Mouse (Mus musculus): ENCODE results near the gene Ctrc. TPM values are rescaled to one million over a fixed set of nuclear protein-coding genes. Genes with fewer than 3 reads are reported as not detected.

The Ctrc gene
- polyA plus RNA-seq, 1 experiment, result not detected

DNA sequence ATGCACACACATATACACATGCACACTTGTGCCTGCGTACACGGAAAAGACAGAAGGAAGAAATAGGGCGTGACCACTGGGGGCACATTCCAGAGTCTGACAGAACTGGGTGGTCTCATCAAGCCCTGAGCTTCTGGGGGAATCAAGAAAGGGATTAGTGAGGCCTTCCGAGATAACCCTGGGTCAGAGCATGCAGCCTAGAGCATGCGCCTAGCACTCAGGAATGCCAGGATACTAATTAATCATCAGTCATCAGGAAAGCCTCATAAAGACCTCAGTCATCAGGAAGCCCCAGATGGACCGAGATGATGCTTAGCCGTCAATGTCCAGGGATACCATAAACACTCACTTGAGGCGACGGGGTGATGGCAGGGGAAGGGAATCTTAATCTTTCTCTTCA is 33.7 kb upstream of the Ctrc start:
- no peaks in the 10 kb centered on the region for H3K4me1 ChIP-seq (ENCODE audit: control insufficient read depth, insufficient read depth, low read length)
- WGBS, result 84% methylated on average over 9 of the region's 9 CpGs
- H3K4me3 ChIP-seq (replicated peaks; ENCODE audit: control insufficient read depth, low read depth, low read length), result no peak overlapping the region
- TF ChIP-seq CTCF (IDR thresholded peaks at IDR 0.05; ENCODE audit: control insufficient read depth, insufficient read depth, low read length) (no peak), POLR2A (IDR thresholded peaks at IDR 0.05; ENCODE audit: borderline replicate concordance, control insufficient read depth, low read depth, low read length) (no peak)
- no peak overlapping the region for H3K27ac ChIP-seq (ENCODE audit: control insufficient read depth, insufficient read depth, low read depth, low read length, poor library complexity)

DNA sequence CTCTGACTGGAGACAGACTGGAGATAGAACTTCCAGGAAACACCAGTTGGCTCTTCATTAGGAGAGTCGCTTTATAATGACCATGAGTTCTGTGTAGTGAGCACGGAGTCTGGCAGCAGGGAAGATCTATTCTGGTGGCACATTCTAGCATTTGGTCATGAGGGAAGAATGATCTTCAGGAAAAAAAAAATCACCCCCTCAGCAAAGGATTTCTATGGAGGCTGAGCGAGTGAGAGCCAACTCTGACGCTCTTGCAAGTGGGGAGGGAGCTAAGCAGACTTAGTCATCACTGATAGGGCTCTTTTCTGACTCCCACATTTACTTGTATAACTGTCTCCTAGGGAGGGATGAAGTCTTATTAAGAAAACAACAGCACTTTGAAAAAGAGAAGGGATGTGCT is 32.9 kb upstream of the Ctrc start:
- TF ChIP-seq CTCF (IDR thresholded peaks at IDR 0.05; ENCODE audit: control insufficient read depth, insufficient read depth, low read length) (no peak), POLR2A (IDR thresholded peaks at IDR 0.05; ENCODE audit: borderline replicate concordance, control insufficient read depth, low read depth, low read length) (no peak)
- no peaks in the 10 kb centered on the region for H3K4me1 ChIP-seq (ENCODE audit: control insufficient read depth, insufficient read depth, low read length)
- WGBS, result 64% methylated on average over 4 of the region's 4 CpGs
- no peak overlapping the region for H3K4me3 ChIP-seq (replicated peaks; ENCODE audit: control insufficient read depth, low read depth, low read length)
- no peak overlapping the region for H3K27ac ChIP-seq (ENCODE audit: control insufficient read depth, insufficient read depth, low read depth, low read length, poor library complexity)

DNA sequence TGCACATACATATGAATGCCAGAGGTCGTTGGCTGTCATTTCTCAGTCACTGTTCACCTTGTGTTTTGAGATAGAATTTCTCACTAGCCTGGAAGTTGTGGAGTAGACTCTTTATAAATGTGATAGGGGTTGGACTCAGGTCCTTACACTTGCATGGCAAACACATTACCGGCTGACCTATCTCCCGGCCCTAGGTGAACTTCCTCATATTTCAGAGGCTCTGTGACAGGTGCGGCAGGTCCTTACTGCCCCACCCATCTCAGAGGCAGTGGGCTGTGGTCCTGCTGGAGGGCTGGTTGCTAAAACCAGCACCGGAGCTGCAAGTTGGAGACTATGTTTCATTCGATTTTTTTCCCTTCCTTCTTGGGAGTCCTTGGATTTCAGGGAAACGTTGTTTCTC is 32.5 kb upstream of the Ctrc start:
- WGBS, result 30% methylated on average over 7 of the region's 7 CpGs
- TF ChIP-seq CTCF (IDR thresholded peaks at IDR 0.05; ENCODE audit: control insufficient read depth, insufficient read depth, low read length), result no peak
- H3K27ac ChIP-seq (ENCODE audit: control insufficient read depth, insufficient read depth, low read depth, low read length, poor library complexity), result no peak overlapping the region
- H3K4me3 ChIP-seq (replicated peaks; ENCODE audit: control insufficient read depth, low read depth, low read length), result no peak overlapping the region
- H3K4me1 ChIP-seq (ENCODE audit: control insufficient read depth, insufficient read depth, low read length), result no peaks in the 10 kb centered on the region; the same call in 1 of the 2 replicates

DNA sequence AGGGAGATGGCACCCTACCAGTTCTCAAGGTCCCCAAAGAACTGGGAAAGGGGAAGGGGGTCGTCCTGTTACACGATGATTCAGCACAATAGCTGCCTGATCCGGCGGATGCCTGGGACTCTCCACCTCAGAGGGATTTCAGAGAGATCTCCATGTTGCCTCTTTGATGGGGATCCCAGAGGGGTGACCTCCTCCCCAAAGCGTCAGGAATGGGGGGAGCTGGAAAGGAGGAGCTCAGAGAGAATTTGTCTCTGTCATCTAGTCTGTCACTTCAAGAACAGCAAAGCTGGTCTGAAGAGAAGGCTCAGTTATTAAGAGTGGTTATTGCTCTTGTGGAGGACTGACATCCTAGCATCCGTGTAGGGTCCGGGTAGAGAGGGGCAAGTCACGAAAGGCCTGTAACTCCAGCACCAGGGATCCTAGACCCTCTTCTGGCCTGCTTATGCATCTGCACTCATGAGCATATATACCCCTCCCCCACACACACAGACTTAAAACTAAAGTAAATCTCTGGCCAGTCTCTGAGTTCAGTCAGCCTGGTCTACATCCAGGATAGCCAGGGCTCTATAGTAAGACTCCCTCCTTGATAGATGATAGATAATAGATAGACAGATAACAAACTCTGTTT is 29.4 kb upstream of the Ctrc start:
- Histone ChIP-seq H3K4me3 (replicated peaks; ENCODE audit: control insufficient read depth, low read depth, low read length) (no peak overlapping the region), H3K4me1 (ENCODE audit: control insufficient read depth, insufficient read depth, low read length) (peaks cover 4% of the 10 kb centered on the region), H3K27ac (ENCODE audit: control insufficient read depth, insufficient read depth, low read depth, low read length, poor library complexity) (no peak overlapping the region)
- TF ChIP-seq CTCF (IDR thresholded peaks at IDR 0.05; ENCODE audit: control insufficient read depth, insufficient read depth, low read length), result no peak
- no peak for TF ChIP-seq POLR2A (IDR thresholded peaks at IDR 0.05; ENCODE audit: borderline replicate concordance, control insufficient read depth, low read depth, low read length)
- WGBS, result 23% methylated on average over 8 of the region's 8 CpGs

DNA sequence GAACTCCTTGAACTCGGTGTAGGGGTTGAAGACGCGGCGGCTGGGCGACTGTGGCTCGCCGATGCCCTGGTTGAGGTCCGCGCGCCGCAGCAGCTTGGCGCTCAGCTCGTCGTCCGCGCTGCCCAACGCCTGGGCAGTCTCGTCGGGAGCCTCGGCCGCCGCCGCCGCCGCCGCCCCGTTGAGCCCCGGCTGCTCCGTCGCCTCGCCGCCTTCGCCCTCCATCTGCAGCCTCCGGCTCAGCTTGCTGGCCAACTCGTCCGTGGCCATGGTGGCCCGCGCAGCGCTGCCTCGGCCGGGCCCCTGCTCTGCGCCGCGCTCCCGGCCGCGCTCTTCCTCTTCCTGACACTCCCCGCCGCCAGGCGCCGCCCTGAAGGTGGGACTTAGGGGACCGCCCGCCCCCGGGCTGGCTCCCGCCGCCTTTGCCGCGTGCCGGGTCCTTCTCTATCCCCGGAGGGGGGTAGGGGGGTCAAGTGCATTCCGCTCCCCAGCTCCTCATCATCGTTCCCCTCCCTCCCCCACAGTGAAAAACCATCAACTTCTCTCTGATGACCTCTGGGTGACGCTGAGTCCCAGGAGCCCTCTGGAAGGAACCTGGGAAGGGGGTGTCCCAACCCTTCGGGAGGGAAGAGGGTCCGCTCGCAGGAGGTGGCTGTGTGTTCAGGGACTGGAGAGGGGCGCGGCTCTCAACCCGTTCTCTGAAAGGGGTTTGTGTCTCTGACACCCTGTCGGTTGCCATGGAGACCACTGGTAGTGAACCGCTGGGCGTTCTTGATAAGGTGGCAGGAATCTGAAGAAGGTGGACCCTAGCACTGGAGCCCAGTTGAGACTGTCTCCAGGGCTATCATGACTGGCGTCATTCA is 28.7 kb upstream of the Ctrc start, which contains the start of gene Efhd2:
Efhd2 (minus strand) TSS at position 320 of the 860 bp plus-strand sequence.
- Histone ChIP-seq H3K4me1 (ENCODE audit: control insufficient read depth, insufficient read depth, low read length) (peaks cover 4% of the 10 kb centered on the region), H3K27ac (ENCODE audit: control insufficient read depth, insufficient read depth, low read depth, low read length, poor library complexity) (peak within 1 kb of the TSS; percentile 55; the same call in 1 of the 2 replicates), H3K4me3 (replicated peaks; ENCODE audit: control insufficient read depth, low read depth, low read length) (peak within 1 kb of the TSS; percentile 83)
- 1% methylated on average over 73 of the region's 73 CpGs for WGBS
- TF ChIP-seq CTCF (IDR thresholded peaks at IDR 0.05; ENCODE audit: control insufficient read depth, insufficient read depth, low read length), result no peak
- peak; percentile 85; the same call in 1 of the 2 replicates for TF ChIP-seq POLR2A (IDR thresholded peaks at IDR 0.05; ENCODE audit: borderline replicate concordance, control insufficient read depth, low read depth, low read length)

DNA sequence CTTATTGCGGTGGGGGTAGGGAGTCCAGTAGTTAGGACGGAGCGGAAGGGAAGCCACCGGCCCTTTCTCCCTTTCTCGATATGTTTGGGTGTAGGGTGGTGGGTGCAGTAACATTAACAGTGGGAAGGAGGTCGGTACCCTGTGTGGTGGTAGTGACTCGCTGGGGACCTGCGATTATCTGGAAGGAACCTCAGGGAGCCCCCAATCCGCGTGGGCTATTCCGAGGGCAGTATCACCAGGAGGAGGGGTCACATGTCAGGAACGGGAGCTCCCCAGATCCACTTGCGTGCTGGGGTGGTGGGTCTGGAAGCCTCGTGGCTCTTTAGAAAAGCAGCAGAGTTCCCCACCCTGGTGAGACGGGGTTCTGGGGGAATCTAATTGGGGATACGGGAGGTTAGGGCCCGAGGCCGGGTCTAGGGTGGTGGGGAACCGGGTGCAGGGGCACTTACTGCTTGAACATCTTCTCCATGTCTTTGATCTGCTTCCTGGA is 28.0 kb upstream of the Ctrc start:
- Histone ChIP-seq H3K27ac (ENCODE audit: control insufficient read depth, insufficient read depth, low read depth, low read length, poor library complexity) (peak overlapping the region; percentile 55; the same call in 1 of the 2 replicates), H3K4me1 (ENCODE audit: control insufficient read depth, insufficient read depth, low read length) (peaks cover 4% of the 10 kb centered on the region), H3K4me3 (replicated peaks; ENCODE audit: control insufficient read depth, low read depth, low read length) (peak overlapping the region; percentile 83)
- TF ChIP-seq POLR2A (IDR thresholded peaks at IDR 0.05; ENCODE audit: borderline replicate concordance, control insufficient read depth, low read depth, low read length), result peak; percentile 24; the same call in 1 of the 2 replicates
- TF ChIP-seq CTCF (IDR thresholded peaks at IDR 0.05; ENCODE audit: control insufficient read depth, insufficient read depth, low read length), result no peak
- whole genome bisulfite sequencing, result 1% methylated on average over 19 of the region's 19 CpGs

DNA sequence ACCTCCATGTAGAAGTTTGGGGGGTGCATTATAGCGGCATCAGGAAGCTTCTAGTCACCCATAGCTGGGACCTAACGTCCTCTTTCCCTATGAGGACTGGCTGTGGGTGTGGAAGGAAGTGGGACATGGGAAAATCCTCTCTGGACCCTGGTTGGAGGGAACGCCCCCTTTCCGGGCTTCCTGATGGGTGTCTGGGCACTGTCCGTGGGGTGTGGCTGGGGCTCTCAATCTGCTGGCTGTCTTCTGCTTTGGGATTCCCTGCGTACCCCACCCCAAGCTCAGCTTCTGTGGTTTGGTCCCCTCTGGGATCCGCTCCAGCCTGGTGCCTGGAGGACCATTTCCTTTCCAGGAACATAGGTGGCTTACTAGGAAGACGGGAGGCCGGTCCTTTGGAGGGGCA is 26.8 kb upstream of the Ctrc start:
- Histone ChIP-seq H3K4me3 (replicated peaks; ENCODE audit: control insufficient read depth, low read depth, low read length) (no peak overlapping the region), H3K4me1 (ENCODE audit: control insufficient read depth, insufficient read depth, low read length) (peaks cover 4% of the 10 kb centered on the region), H3K27ac (ENCODE audit: control insufficient read depth, insufficient read depth, low read depth, low read length, poor library complexity) (no peak overlapping the region)
- TF ChIP-seq POLR2A (IDR thresholded peaks at IDR 0.05; ENCODE audit: borderline replicate concordance, control insufficient read depth, low read depth, low read length) (no peak), CTCF (IDR thresholded peaks at IDR 0.05; ENCODE audit: control insufficient read depth, insufficient read depth, low read length) (no peak)
- 84% methylated on average over 9 of the region's 9 CpGs for WGBS

- peaks cover 4% of the 10 kb centered on the region for H3K4me1 ChIP-seq (ENCODE audit: control insufficient read depth, insufficient read depth, low read length)
- peak overlapping the region; percentile 61 for H3K27ac ChIP-seq (ENCODE audit: control insufficient read depth, insufficient read depth, low read depth, low read length, poor library complexity)
- H3K4me3 ChIP-seq (replicated peaks; ENCODE audit: control insufficient read depth, low read depth, low read length), result peak overlapping the region; percentile 8
- TF ChIP-seq CTCF (IDR thresholded peaks at IDR 0.05; ENCODE audit: control insufficient read depth, insufficient read depth, low read length) (no peak), POLR2A (IDR thresholded peaks at IDR 0.05; ENCODE audit: borderline replicate concordance, control insufficient read depth, low read depth, low read length) (no peak)
- 64% methylated on average over 9 of the region's 9 CpGs for WGBS
These were observed 25.8 kb upstream of the Ctrc start for GRCm38 (mm10) chr4:141871909-141872308.
